Mouse (Mus musculus) heart, postnatal 0 days (tissue): ENCODE results near the gene Plch2.

Experiments used
- CTCF ChIP-seq: IDR thresholded peaks from 2 replicates; pipeline ENCODE4 v1.5.1; 2016; ENCODE audit warnings: antibody characterized with exemption, control low read depth, low read depth
- EP300 ChIP-seq: IDR thresholded peaks from 2 replicates; pipeline ENCODE4 v1.6.1; 2016; ENCODE audit warnings: antibody characterized with exemption, low read depth

DNA sequence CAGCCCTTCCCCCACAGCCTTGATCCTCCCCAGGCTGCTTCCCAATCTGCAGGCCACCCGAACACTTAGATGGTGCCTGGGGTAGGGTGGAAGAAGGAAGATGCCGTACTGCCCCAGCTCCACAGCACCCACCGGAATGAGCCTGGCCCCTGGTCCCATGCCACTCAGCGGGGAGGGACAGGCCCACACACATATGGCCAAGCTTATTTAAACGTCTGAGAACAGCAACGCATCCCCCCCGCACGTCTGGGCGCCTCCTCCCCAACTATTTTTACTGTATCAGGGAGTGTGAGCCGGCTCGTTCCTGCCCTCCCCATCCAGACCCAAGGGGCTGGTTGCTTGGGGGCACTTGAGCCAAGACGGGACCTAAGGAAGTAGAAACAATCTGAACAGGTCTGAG, 41.8 kb downstream of the Plch2 start:
- no peak for TF ChIP-seq CTCF
- TF ChIP-seq EP300 = no peak
